Mouse (Mus musculus) ovary, postnatal 14 days (tissue): ENCODE measurements around the gene Hydin.
"Not testable (repeated sequence)": the region's sequence is repeated elsewhere in the genome, so short reads cannot be mapped to it uniquely, and the experiment has no call there.

Source experiments
- DNase-seq: peaks from one replicate; pipeline ENCODE4 v3.0.0; 2022; ENCODE audit warnings: low spot score

Hydin gene

GRCm38 (mm10) chr8:110525229-110525628, 258.5 kb downstream of the Hydin start:
- no peak for DNase-seq

GRCm38 (mm10) chr8:110530008-110530762, 263.4 kb downstream of the Hydin start:
- no peak for DNase-seq

- DNase-seq, result no peak
These were observed 267.0 kb downstream of the Hydin start for GRCm38 (mm10) chr8:110533781-110534180.

GRCm38 (mm10) chr8:110537849-110538248, 271.1 kb downstream of the Hydin start:
- DNase-seq, result no peak

GRCm38 (mm10) chr8:110550343-110550742, 283.6 kb downstream of the Hydin start:
- no peak for DNase-seq

- not testable (repeated sequence) for DNase-seq
These were observed 285.3 kb downstream of the Hydin start for GRCm38 (mm10) chr8:110552111-110552510.

- DNase-seq, result no peak
These were observed 325.9 kb downstream of the Hydin start for GRCm38 (mm10) chr8:110592641-110593040.

- no peak for DNase-seq
These were observed 327.4 kb downstream of the Hydin start for GRCm38 (mm10) chr8:110594164-110594563.

- DNase-seq, result peak; percentile 55
These were observed 337.8 kb downstream of the Hydin start for GRCm38 (mm10) chr8:110604556-110604955.

- DNase-seq, result no peak
These were observed 338.7 kb downstream of the Hydin start for GRCm38 (mm10) chr8:110605401-110606015.

GRCm38 (mm10) chr8:110615730-110616129, 349.0 kb downstream of the Hydin start:
- DNase-seq, result no peak

GRCm38 (mm10) chr8:110617801-110618358, 351.1 kb downstream of the Hydin start:
- no peak for DNase-seq

GRCm38 (mm10) chr8:110618391-110619207, 351.8 kb downstream of the Hydin start, which contains the start of gene Vac14:
TSS of gene Vac14 (plus strand) at chr8:110618585.
- peak; percentile 90 for DNase-seq

GRCm38 (mm10) chr8:110619208-110619574, 352.4 kb downstream of the Hydin start:
- no peak for DNase-seq

- DNase-seq, result no peak
These were observed 353.1 kb downstream of the Hydin start for GRCm38 (mm10) chr8:110619919-110620318.

GRCm38 (mm10) chr8:110626431-110626830, 359.7 kb downstream of the Hydin start:
- DNase-seq, result no peak

GRCm38 (mm10) chr8:110629245-110630063, 362.7 kb downstream of the Hydin start:
- peak; percentile 59 for DNase-seq

- DNase-seq, result no peak
These were observed 363.3 kb downstream of the Hydin start for GRCm38 (mm10) chr8:110630079-110630478.

GRCm38 (mm10) chr8:110630571-110631071, 363.8 kb downstream of the Hydin start:
- peak; percentile 51 for DNase-seq

- peak; percentile 40 for DNase-seq
These were observed 364.4 kb downstream of the Hydin start for GRCm38 (mm10) chr8:110631201-110631600.

- no peak for DNase-seq
These were observed 367.0 kb downstream of the Hydin start for GRCm38 (mm10) chr8:110633814-110634213.
